Mouse (Mus musculus) ES-Bruce4 (cell line): ENCODE measurements around the gene Hoxc9.

Experiments used
- CTCF ChIP-seq: IDR thresholded peaks from one replicate; pipeline ENCODE4 v1.8.1; 2011; ENCODE audit warnings: low read depth, low read length
- EP300 ChIP-seq: IDR thresholded peaks from 2 replicates; pipeline ENCODE4 v1.6.1; 2011; ENCODE audit warnings: low read depth, low read length; ENCODE audit not compliant: insufficient read depth

- TF ChIP-seq CTCF (no peak), EP300 (no peak)
Observed at GRCm38 (mm10) chr15:102984925-102985324, 8.7 kb downstream of the Hoxc9 start.
